Mouse (Mus musculus) layer of hippocampus, adult 2 months (tissue): ENCODE results near the gene Tubb5. TPM values are rescaled to one million over a fixed set of nuclear protein-coding genes. Genes with fewer than 3 reads are reported as not detected.

Experiments
- DNase-seq, 2 experiments: peaks; one replicate each; pipeline ENCODE4 v3.0.0; 2022; ENCODE audit warnings: low spot score in 2 of 2
- H3K27ac ChIP-seq: fragments of 200-600 bp; 2 replicates; pipeline ENCODE4 v1.8.1; 2022
- H3K4me3 ChIP-seq: fragments of 200-600 bp; 2 replicates; pipeline ENCODE4 v1.8.1; 2022; ENCODE audit warnings: mild to moderate bottlenecking
- CTCF ChIP-seq: fragments of 200-600 bp; conservative IDR thresholded peaks from 2 replicates; pipeline ENCODE4 v1.8.1; 2022; ENCODE audit warnings: antibody characterized with exemption, mild to moderate bottlenecking, moderate library complexity
- microRNA-seq, 2 experiments: library from miRNA; unstranded; fragments of <30 nt; microRNA quantifications; one replicate each; pipeline ENCODE4 v1.2.0; 2021
- total RNA-seq, 2 experiments: library from RNA; stranded (reverse); gene quantifications; 2 replicates each; pipeline ENCODE4 v1.2.3; 2021

Gene Tubb5
- total RNA-seq, 2 experiments from 2014 or later: 355 to 363 TPM

DNA sequence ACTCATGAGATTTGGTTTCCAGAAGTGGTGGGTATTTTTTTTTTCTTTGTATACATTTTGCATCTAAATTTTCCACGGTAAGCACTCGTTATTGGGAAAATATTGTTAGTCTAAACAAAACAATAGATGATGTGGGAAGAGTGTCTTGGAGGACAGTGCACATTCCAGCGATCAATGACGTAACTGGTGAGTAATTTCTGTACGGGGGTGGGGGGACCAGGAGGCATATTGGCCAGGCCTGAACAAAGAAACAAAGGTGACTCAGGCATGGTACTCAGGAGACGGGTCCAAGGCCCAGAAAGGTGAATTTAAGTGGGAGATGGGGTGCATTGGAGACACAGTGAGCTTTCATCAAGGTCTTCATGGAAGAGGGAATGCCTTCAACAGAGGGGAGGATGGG is 42.5 kb downstream of the Tubb5 start:
- H3K4me3 ChIP-seq: no peak overlapping the region
- no peak for TF ChIP-seq CTCF
- H3K27ac ChIP-seq: no peak overlapping the region
- DNase-seq: no peak

DNA sequence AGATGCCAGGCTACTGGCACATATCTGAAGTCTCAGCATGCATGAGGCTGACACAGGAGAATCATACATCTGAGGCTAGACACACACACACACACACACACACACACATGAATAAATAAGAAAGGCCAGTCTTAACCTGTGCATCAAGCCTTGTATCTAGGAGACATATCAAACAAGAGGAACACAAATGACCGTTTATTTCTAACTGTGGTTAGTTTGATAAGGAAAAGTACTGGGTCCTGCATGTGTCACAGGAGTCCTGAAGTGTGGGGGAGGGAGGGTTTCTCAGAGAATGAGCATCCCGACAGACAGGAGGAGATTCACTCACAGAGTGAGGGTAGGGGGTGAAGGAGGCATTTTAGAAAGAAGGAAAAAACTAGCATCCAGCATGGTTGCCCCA is 43.0 kb downstream of the Tubb5 start:
- TF ChIP-seq CTCF: no peak
- DNase-seq: no peak
- no peak overlapping the region for H3K27ac ChIP-seq
- H3K4me3 ChIP-seq: no peak overlapping the region

DNA sequence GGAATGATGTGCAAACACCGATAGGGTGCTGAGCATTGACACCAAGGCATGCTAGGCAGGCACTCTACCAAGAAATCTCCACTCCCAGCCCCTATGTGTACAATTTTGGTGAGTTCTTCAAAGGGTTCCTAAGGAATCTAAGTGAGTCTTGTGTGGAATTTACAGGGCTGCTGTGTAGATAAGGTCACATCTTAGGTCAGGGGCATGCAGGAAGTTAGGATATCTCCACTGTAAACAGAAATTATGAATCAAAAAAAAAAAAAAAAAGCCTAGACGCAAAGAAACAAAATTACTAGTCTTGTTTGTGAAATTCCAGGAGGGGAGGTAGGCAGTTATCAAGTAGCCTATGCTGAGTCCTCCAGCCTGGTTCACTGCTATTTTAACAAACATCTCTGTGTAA is 45.3 kb downstream of the Tubb5 start:
- no peak for TF ChIP-seq CTCF
- Histone ChIP-seq H3K4me3 (no peak overlapping the region), H3K27ac (no peak overlapping the region)
- no peak for DNase-seq

DNA sequence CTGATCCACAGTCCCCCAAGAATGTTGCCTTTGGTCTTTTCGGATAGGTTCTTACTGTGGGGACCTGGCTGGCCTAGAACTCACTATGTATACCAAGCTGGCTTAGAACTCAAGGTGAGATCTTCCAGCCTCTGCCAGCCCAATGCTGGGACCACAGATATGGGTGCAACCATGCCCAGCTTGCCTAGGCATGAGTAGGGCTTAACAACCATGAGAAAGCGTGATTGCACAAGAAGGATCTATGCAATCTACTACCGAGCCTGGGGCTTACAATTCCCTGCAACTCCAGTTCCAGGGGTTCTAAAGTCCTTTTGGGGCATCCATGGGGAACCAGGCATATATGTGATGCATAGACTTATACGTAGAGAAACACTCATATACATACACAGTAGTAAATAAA is 47.2 kb downstream of the Tubb5 start:
- Histone ChIP-seq H3K27ac (no peak overlapping the region), H3K4me3 (no peak overlapping the region)
- TF ChIP-seq CTCF: no peak
- DNase-seq: no peak

DNA sequence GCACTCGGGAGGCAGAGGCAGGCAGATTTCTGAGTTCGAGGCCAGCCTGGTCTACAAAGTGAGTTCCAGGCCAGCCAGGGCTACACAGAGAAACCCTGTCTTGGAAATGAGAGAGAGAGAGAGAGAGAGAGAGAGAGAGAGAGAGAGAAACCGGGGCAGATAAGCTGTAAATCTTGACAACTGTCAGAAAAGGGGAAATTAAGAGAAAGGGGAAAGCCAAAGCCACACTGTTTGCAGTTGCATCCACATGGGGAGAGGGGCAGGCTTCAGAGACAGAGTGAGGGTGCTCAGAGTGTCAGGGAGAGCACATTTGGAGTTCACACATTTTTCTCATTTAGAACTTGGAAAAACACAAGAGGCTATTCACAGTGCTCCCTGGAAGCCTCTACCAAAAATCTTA is 50.1 kb downstream of the Tubb5 start:
- TF ChIP-seq CTCF: no peak

DNA sequence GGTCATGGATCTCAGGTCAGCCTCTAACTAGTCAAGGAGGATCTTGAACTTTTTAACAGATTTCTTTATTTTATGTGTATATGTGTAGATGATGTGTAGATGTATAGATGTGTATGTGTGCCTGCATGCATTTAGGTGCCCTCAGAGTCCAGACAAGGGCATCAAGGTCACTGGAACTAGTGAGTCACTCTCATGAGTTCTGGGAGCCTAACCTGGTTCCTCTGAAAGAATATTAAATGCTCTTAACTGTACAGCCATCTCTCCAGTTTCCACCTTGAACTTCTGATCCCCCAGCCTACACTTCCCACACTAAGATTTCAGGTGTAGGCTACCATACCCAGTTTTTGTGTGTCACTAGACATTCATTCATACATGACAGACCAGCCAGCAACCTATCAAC is 50.6 kb downstream of the Tubb5 start:
- no peak for TF ChIP-seq CTCF
- DNase-seq: no peak

More for the DNA sequence above, 50.1 kb downstream of the Tubb5 start:
- no peak for DNase-seq
- H3K27ac ChIP-seq: no peak overlapping the region
- H3K4me3 ChIP-seq: no peak overlapping the region

DNA sequence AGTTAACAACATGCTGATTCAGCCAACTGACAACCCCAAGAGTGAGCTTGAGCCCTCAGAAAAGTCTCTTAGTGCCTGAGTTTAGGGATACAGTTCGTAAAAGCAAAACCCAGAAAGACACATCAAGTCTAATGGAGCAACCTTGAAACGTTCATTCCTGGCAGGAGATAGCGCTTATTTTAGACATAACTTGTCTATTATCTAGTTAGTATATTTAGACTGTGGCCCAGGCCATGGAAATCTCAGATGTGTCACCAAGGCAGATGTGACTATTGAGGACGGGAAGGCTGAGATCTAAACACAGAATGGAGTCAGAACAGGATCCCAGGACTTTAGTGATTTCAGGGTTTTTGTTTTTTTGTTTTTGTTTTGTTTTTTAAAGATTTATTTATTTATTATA is 53.0 kb downstream of the Tubb5 start:
- TF ChIP-seq CTCF: no peak

More for the DNA sequence above, 50.6 kb downstream of the Tubb5 start:
- Histone ChIP-seq H3K4me3 (no peak overlapping the region), H3K27ac (no peak overlapping the region)

DNA sequence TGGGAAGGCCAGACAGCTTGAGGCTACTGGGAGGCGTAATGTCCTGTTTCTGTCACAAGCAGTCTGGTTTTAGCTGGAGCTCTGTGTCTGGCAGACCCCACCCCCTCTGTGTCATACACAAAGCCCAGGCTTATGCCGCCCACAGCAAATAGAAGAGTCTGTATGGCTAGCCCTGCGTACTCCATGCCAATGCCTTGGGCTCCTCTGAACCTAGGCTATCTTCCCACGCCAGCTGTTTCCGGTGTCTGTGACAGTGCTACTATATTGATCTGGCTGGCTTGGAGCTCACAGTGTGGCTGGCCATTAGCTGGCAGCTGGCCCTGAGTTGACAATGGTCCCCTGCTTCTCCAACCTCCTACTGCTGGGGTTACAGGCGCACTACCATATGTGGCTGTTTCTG is 54.2 kb downstream of the Tubb5 start:
- Histone ChIP-seq H3K27ac (no peak overlapping the region), H3K4me3 (no peak overlapping the region)
- TF ChIP-seq CTCF: no peak
- DNase-seq: peak in 1 of 2 experiments; percentile 17

More for the DNA sequence above, 53.0 kb downstream of the Tubb5 start:
- H3K4me3 ChIP-seq: no peak overlapping the region
- no peak overlapping the region for H3K27ac ChIP-seq
- DNase-seq: no peak

Small RNA genes lying within 50 kb of the gene (microRNA-seq; reads per million reads assigned to microRNA genes)
- gene Gm28033: 0.18 to 0.32 reads per million in 2 experiments

Other genes starting within 250 kb of the Tubb5 start
- gene Sfta2, start 236.8 kb downstream of the Tubb5 start, total RNA-seq: not detected
- not detected for gene Gm9573, start 211.7 kb downstream of the Tubb5 start, total RNA-seq
- not detected for gene Mucl3, start 194.6 kb downstream of the Tubb5 start, total RNA-seq
- 10 to 100 TPM; 32.4 to 47.3 TPM for gene Vars2, start 170.7 kb downstream of the Tubb5 start, total RNA-seq
- 10 to 100 TPM; 29.9 to 35.3 TPM for gene Gtf2h4, start 164.6 kb downstream of the Tubb5 start, total RNA-seq
- gene Ddr1, start 133.7 kb downstream of the Tubb5 start, total RNA-seq: 10 to 100 TPM; 54.3 to 61.0 TPM
- gene Ier3, start 16.6 kb downstream of the Tubb5 start, total RNA-seq: 1 to 10 TPM; 5.0 to 6.1 TPM
- 100 to 1,000 TPM; 124 to 128 TPM for gene Flot1, start 15.1 kb downstream of the Tubb5 start, total RNA-seq
- gene Mdc1, start 3.2 kb upstream of the Tubb5 start, total RNA-seq: 10 to 100 TPM; 16.9 to 18.4 TPM
- gene Nrm, start 23.0 kb upstream of the Tubb5 start, total RNA-seq: 1 to 10 TPM; 1.7 to 1.8 TPM
- 1 to 10 TPM; 8.7 to 9.8 TPM for gene Ppp1r18, start 27.3 kb upstream of the Tubb5 start, total RNA-seq
- gene Dhx16, start 41.5 kb upstream of the Tubb5 start, total RNA-seq: 10 to 100 TPM; 28.1 to 31.3 TPM
- gene 2310061I04Rik, start 59.1 kb upstream of the Tubb5 start, total RNA-seq: 10 to 100 TPM; 53.4 to 62.4 TPM
- 10 to 100 TPM; 58.7 to 64.8 TPM for gene Atat1, start 71.8 kb upstream of the Tubb5 start, total RNA-seq
- gene Mrps18b, start 78.1 kb upstream of the Tubb5 start, total RNA-seq: 10 to 100 TPM; 36.3 to 43.0 TPM
- 10 to 100 TPM; 83.2 to 83.8 TPM for gene Ppp1r10, start 78.1 kb upstream of the Tubb5 start, total RNA-seq
- gene Abcf1, start 131.5 kb upstream of the Tubb5 start, total RNA-seq: 10 to 100 TPM; 69.9 to 77.3 TPM
- 100 to 1,000 TPM; 140 to 147 TPM for gene Gnl1, start 141.5 kb upstream of the Tubb5 start, total RNA-seq
- 10 to 100 TPM; 45.8 to 50.7 TPM for gene Prr3, start 141.9 kb upstream of the Tubb5 start, total RNA-seq
- 1 to 10 TPM; 1.7 to 2.4 TPM for gene H2-T24, start 182.3 kb upstream of the Tubb5 start, total RNA-seq
- gene H2-T23, start 194.5 kb upstream of the Tubb5 start, total RNA-seq: 1 to 10 TPM; 5.2 to 6.0 TPM
- 10 to 100 TPM in 1 of 2 experiments, 1 to 10 TPM in 1; 9.1 to 10.3 TPM for gene H2-T22, start 204.4 kb upstream of the Tubb5 start, total RNA-seq
- not detected for gene Gm6034, start 204.7 kb upstream of the Tubb5 start, total RNA-seq
- gene Gm11127, start 220.1 kb upstream of the Tubb5 start, total RNA-seq: 1 to 10 TPM; 1.6 to 1.7 TPM